Mouse (Mus musculus) thymus, adult 2 months (tissue): Measurements from ENCODE around the gene Hjurp. TPM values are rescaled to one million over a fixed set of nuclear protein-coding genes. Genes with fewer than 3 reads are reported as not detected.

ENCODE experiments used
- DNase-seq: peaks from one replicate; pipeline ENCODE4 v3.0.0; 2021
- H3K27ac ChIP-seq: fragments of 200-500 bp; 2 replicates; pipeline ENCODE4 v1.5.1; 2012; ENCODE audit warnings: low read length, control low read depth; ENCODE audit not compliant: control insufficient read depth, insufficient read depth
- H3K27me3 ChIP-seq: fragments of 200-500 bp; 2 replicates; pipeline ENCODE4 v1.6.1; 2012; ENCODE audit warnings: mild to moderate bottlenecking, low read length, moderate library complexity, mixed read lengths; ENCODE audit not compliant: control insufficient read depth, insufficient read depth
- H3K36me3 ChIP-seq: fragments of 200-500 bp; 2 replicates; pipeline ENCODE4 v1.6.1; 2012; ENCODE audit warnings: mild to moderate bottlenecking, low read length, moderate library complexity; ENCODE audit not compliant: control insufficient read depth, insufficient read depth
- H3K4me1 ChIP-seq: fragments of 200-500 bp; replicated peaks from 2 replicates; pipeline ENCODE4 v1.6.1; 2012; ENCODE audit warnings: low read length; ENCODE audit not compliant: control insufficient read depth, insufficient read depth
- H3K4me3 ChIP-seq: fragments of 200-500 bp; 2 replicates; pipeline ENCODE4 v1.5.1; 2012; ENCODE audit warnings: mild to moderate bottlenecking, low read length, control low read depth, moderate library complexity; ENCODE audit not compliant: control insufficient read depth, insufficient read depth
- CTCF ChIP-seq: fragments of 200-500 bp; IDR thresholded peaks from 2 replicates; pipeline ENCODE4 v1.5.1; 2012; ENCODE audit warnings: mild to moderate bottlenecking, control low read depth, low read length, moderate library complexity, borderline replicate concordance; ENCODE audit not compliant: control insufficient read depth, poor library complexity, insufficient read depth; ENCODE audit errors: extremely low read depth
- POLR2A ChIP-seq: fragments of 200-500 bp; IDR thresholded peaks from 2 replicates; pipeline ENCODE4 v1.6.1; 2012; ENCODE audit warnings: mild to moderate bottlenecking, low read length, control low read depth, moderate library complexity; ENCODE audit not compliant: control insufficient read depth, poor library complexity, insufficient read depth; ENCODE audit errors: extremely low read depth
- WGBS: fragments of 180-500 bp; shearing (Covaris S2); methylation state at CpG from one replicate; pipeline ENCODE4 v1.1.7; 2018; 5-methylcytosine and 5-hydroxymethylcytosine counted together
- polyA plus RNA-seq: library from polyadenylated mRNA; depleted of rRNA; stranded (reverse); fragments of >200 nt; gene quantifications from 2 replicates; pipeline ENCODE4 v1.2.3, GENCODE M21; 2012

Gene Hjurp
- polyA plus RNA-seq, 1 experiment = 197 TPM

GRCm38 (mm10) chr1:88235046-88235893 is 42.2 kb downstream of the Hjurp start:
- H3K27ac ChIP-seq = no peak overlapping the region
- no peak overlapping the region for H3K4me3 ChIP-seq
- DNase-seq = no peak
- WGBS = 68% methylated on average over 11 of the region's 11 CpGs
- no peak for TF ChIP-seq CTCF
- no peaks in the 10 kb centered on the region for H3K4me1 ChIP-seq
- no peaks in the 10 kb centered on the region for H3K27me3 ChIP-seq
- H3K36me3 ChIP-seq = no peaks in the 10 kb centered on the region

DNA sequence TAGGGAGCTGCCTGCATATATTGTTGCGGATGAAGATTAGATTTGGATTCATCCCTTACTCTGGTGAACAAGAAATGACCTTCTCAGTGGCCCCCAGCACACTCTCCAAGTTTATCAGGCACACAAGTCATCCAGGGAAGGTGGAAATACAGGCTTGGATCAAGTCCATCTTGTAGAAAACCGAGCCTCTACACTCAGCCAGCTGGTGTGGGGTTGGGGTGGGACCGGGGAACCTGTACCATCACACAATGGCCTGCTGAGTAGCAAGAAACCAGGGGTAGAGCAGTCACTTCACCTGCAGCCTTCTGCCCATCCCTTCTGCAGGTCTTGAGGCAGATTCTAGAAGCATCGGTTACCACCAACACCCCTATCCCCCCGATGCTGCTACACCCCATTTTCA is 42.8 kb downstream of the Hjurp start:
- H3K4me3 ChIP-seq = no peak overlapping the region
- no peak for TF ChIP-seq CTCF
- no peak for TF ChIP-seq POLR2A
- no peak overlapping the region for H3K27ac ChIP-seq
- H3K4me1 ChIP-seq = no peaks in the 10 kb centered on the region
- H3K36me3 ChIP-seq = no peaks in the 10 kb centered on the region
- whole genome bisulfite sequencing = 45% methylated on average over 5 of the region's 5 CpGs
- no peak for DNase-seq
- no peaks in the 10 kb centered on the region for H3K27me3 ChIP-seq

DNA sequence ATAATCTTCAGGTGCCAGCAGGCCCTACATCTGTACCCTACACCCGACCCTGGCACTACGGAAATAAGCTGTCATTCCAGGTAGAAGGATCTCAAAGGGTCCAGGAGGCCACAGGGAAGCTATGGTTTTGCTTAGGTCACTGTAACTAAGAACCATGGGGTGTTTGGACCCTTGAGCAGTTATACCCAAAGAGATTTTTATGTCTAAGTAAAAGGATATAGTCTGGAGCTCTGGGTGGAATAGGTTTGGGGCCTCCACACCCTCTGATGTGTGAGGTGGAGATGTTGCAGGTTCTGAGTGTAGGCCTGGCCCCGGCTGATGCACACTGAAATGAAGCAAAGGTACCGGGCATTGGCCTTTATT is 43.2 kb downstream of the Hjurp start:
- DNase-seq = no peak
- H3K4me1 ChIP-seq = no peaks in the 10 kb centered on the region
- H3K27ac ChIP-seq = no peak overlapping the region
- no peak overlapping the region for H3K4me3 ChIP-seq
- WGBS = 64% methylated on average over 4 of the region's 4 CpGs
- no peak for TF ChIP-seq POLR2A
- no peak for TF ChIP-seq CTCF
- no peaks in the 10 kb centered on the region for H3K27me3 ChIP-seq
- no peaks in the 10 kb centered on the region for H3K36me3 ChIP-seq

GRCm38 (mm10) chr1:88233421-88234247 is 43.8 kb downstream of the Hjurp start:
- no peak for DNase-seq
- no peaks in the 10 kb centered on the region for H3K4me1 ChIP-seq
- TF ChIP-seq CTCF = no peak
- no peak for TF ChIP-seq POLR2A
- H3K27me3 ChIP-seq = no peaks in the 10 kb centered on the region
- H3K36me3 ChIP-seq = no peaks in the 10 kb centered on the region
- 71% methylated on average over 14 of the region's 14 CpGs for WGBS
- no peak overlapping the region for H3K27ac ChIP-seq
- H3K4me3 ChIP-seq = no peak overlapping the region

GRCm38 (mm10) chr1:88232664-88233380 is 44.6 kb downstream of the Hjurp start:
- no peak overlapping the region for H3K27ac ChIP-seq
- no peaks in the 10 kb centered on the region for H3K27me3 ChIP-seq
- DNase-seq = no peak
- WGBS = 62% methylated on average over 3 of the region's 3 CpGs
- no peaks in the 10 kb centered on the region for H3K4me1 ChIP-seq
- H3K36me3 ChIP-seq = no peaks in the 10 kb centered on the region
- TF ChIP-seq POLR2A (no peak), CTCF (no peak)
- H3K4me3 ChIP-seq = no peak overlapping the region

- no peak overlapping the region for H3K27ac ChIP-seq
- WGBS = 73% methylated on average over 7 of the region's 7 CpGs
- TF ChIP-seq POLR2A (no peak), CTCF (no peak)
- DNase-seq = no peak
- H3K4me1 ChIP-seq = no peaks in the 10 kb centered on the region
- no peaks in the 10 kb centered on the region for H3K36me3 ChIP-seq
- no peak overlapping the region for H3K4me3 ChIP-seq
- no peaks in the 10 kb centered on the region for H3K27me3 ChIP-seq
Observed at GRCm38 (mm10) chr1:88231803-88232499, 45.5 kb downstream of the Hjurp start.
